Comparison of ENCODE assay signal across 8 mouse cellular contexts in genomic region chr4:9027798-9028404, GRCm38 (mm10).
DNase-seq lines count a peak whose midpoint lies in the region; ATAC-seq and TF ChIP-seq lines count a peak whose summit lies in the region.

No protein-coding gene starts in this region.

- TF ChIP-seq CTCF in stomach, postnatal 0 days (IDR thresholded peaks at IDR 0.05; ENCODE audit: low read depth), result peak; percentile 90

- DNase-seq in c-Kit-positive CD71-negative TER-119-negative erythroid progenitor cells, embryonic 14.5 days (ENCODE audit: low read depth), result peak; percentile 72
- DNase-seq in heart, postnatal 10 days, result peak; percentile 92 to 95
- peak; percentile 68 for DNase-seq in large intestine, adult 2 months (ENCODE audit: low read depth, low spot score)
- DNase-seq in stomach, postnatal 0 days (ENCODE audit: low spot score), result peak; percentile 86

- intact Hi-C loops in heart, postnatal 10 days (cut with DNase I), result loop anchor here (2.0 to 10.0 kb wide), 6 partner anchors 69 to 431 kb away; no protein-coding TSS in a partner anchor

- WGBS in forebrain, embryonic 13.5 days, result under 1% methylated on average over 30 of the region's 30 CpGs
- under 1% methylated on average over 30 of the region's 30 CpGs for WGBS in large intestine, adult 2 months
- WGBS in liver, embryonic 16.5 days (ENCODE audit: insufficient replicate concordance), result 1% methylated on average over 30 of the region's 30 CpGs
- under 1% methylated on average over 30 of the region's 30 CpGs for WGBS in neural tube, embryonic 12.5 days
- WGBS in stomach, postnatal 0 days, result under 1% methylated on average over 30 of the region's 30 CpGs

- no peaks in the 10 kb centered on the region for H3K9me3 ChIP-seq in forebrain, embryonic 13.5 days (replicated peaks)
- H3K9me3 ChIP-seq in liver, embryonic 16.5 days (replicated peaks; ENCODE audit: control insufficient read depth, low read length), result no peaks in the 10 kb centered on the region
- H3K9me3 ChIP-seq in neural tube, embryonic 12.5 days, result no peaks in the 10 kb centered on the region
- no peaks in the 10 kb centered on the region for H3K9me3 ChIP-seq in stomach, postnatal 0 days (ENCODE audit: control insufficient read depth, low read length)

- TF ChIP-seq EP300 in stomach, postnatal 0 days (optimal IDR thresholded peaks at IDR 0.05), result no peak

- peak overlapping the region; percentile 73 for H3K27ac ChIP-seq in forebrain, embryonic 13.5 days
- no peak overlapping the region for H3K27ac ChIP-seq in liver, embryonic 16.5 days (ENCODE audit: low read length)
- H3K27ac ChIP-seq in neural tube, embryonic 12.5 days, result 0 out of 2 replicates have a peak overlapping the region, but pooled peaks have one; percentile 46
- no peak overlapping the region for H3K27ac ChIP-seq in stomach, postnatal 0 days (replicated peaks)

- H3K4me2 ChIP-seq in forebrain, embryonic 13.5 days, result peak overlapping the region; percentile 78
- peak overlapping the region; percentile 68 for H3K4me2 ChIP-seq in liver, embryonic 16.5 days (ENCODE audit: low read depth, low read length)
- peak overlapping the region; percentile 78 for H3K4me2 ChIP-seq in neural tube, embryonic 12.5 days (replicated peaks)
- H3K4me2 ChIP-seq in stomach, postnatal 0 days (replicated peaks; ENCODE audit: low read depth), result peak overlapping the region; percentile 91

- ATAC-seq in CD4-positive, CD25-positive, alpha-beta regulatory T cell, adult 4 months, result peak; percentile 85
- peak; percentile 87 for ATAC-seq in forebrain, embryonic 13.5 days
- peak; percentile 64; the same call in 1 of the 2 replicates for ATAC-seq in liver, embryonic 16.5 days (ENCODE audit: low read depth)
- ATAC-seq in neural tube, embryonic 12.5 days (ENCODE audit: low FRiP score, low read depth), result peak; percentile 85
- peak; percentile 85 for ATAC-seq in stomach, postnatal 0 days (ENCODE audit: low FRiP score, low TSS enrichment)

- H3K4me1 ChIP-seq in forebrain, embryonic 13.5 days, result peaks cover 34% of the 10 kb centered on the region
- H3K4me1 ChIP-seq in liver, embryonic 16.5 days (ENCODE audit: control insufficient read depth, low read depth, low read length), result peaks cover 3% of the 10 kb centered on the region; the same call in 1 of the 2 replicates
- peaks cover 27% of the 10 kb centered on the region for H3K4me1 ChIP-seq in neural tube, embryonic 12.5 days
- no peaks in the 10 kb centered on the region for H3K4me1 ChIP-seq in stomach, postnatal 0 days (replicated peaks; ENCODE audit: control insufficient read depth, insufficient read depth)

- peak overlapping the region; percentile 64 for H3K9ac ChIP-seq in forebrain, embryonic 13.5 days
- 0 out of 2 replicates have a peak overlapping the region, but pooled peaks have one; percentile 3 for H3K9ac ChIP-seq in liver, embryonic 16.5 days (ENCODE audit: low read depth, low read length)
- peak overlapping the region; percentile 49 for H3K9ac ChIP-seq in neural tube, embryonic 12.5 days
- peak overlapping the region; percentile 53 for H3K9ac ChIP-seq in stomach, postnatal 0 days (ENCODE audit: low read length)

- no peaks in the 10 kb centered on the region for H3K27me3 ChIP-seq in forebrain, embryonic 13.5 days
- H3K27me3 ChIP-seq in liver, embryonic 16.5 days (ENCODE audit: control insufficient read depth, insufficient read depth, low read depth, low read length), result no peaks in the 10 kb centered on the region
- H3K27me3 ChIP-seq in neural tube, embryonic 12.5 days (replicated peaks), result no peaks in the 10 kb centered on the region
- no peaks in the 10 kb centered on the region for H3K27me3 ChIP-seq in stomach, postnatal 0 days (ENCODE audit: control insufficient read depth, insufficient read depth, low read length)

- peak overlapping the region; percentile 39 for H3K4me3 ChIP-seq in forebrain, embryonic 13.5 days
- peak overlapping the region; percentile 44 for H3K4me3 ChIP-seq in liver, embryonic 16.5 days (ENCODE audit: low read depth, low read length)
- H3K4me3 ChIP-seq in neural tube, embryonic 12.5 days, result peak overlapping the region; percentile 35
- H3K4me3 ChIP-seq in stomach, postnatal 0 days (ENCODE audit: low read depth, low read length), result peak overlapping the region; percentile 43

- H3K36me3 ChIP-seq in forebrain, embryonic 13.5 days (ENCODE audit: poor library complexity, severe bottlenecking), result no peaks in the 10 kb centered on the region
- no peaks in the 10 kb centered on the region for H3K36me3 ChIP-seq in liver, embryonic 16.5 days (ENCODE audit: control insufficient read depth, insufficient read depth)
- no peaks in the 10 kb centered on the region for H3K36me3 ChIP-seq in neural tube, embryonic 12.5 days
- H3K36me3 ChIP-seq in stomach, postnatal 0 days (ENCODE audit: control insufficient read depth, insufficient read depth, low read length), result no peaks in the 10 kb centered on the region

Comparison
In these comparisons a context has a peak if more than half of its experiments do, and no peak if none do; other contexts are left out.
1. H3K27ac ChIP-seq: peak in forebrain, embryonic 13.5 days (single experiment) and neural tube, embryonic 12.5 days (single experiment); none in liver, embryonic 16.5 days (single experiment) and stomach, postnatal 0 days (single experiment).
2. H3K9ac ChIP-seq: peak in every context shown above with its lines; median percentile 64 in forebrain, embryonic 13.5 days; 53 in stomach, postnatal 0 days; 49 in neural tube, embryonic 12.5 days; 3 in liver, embryonic 16.5 days.
3. Peak in every context shown above with its lines, with median percentiles within 50 percentile points of each other: ATAC-seq, DNase-seq, H3K4me2 ChIP-seq and H3K4me3 ChIP-seq.